Mouse (Mus musculus): Measurements from ENCODE around the gene Ano4.

DNA sequence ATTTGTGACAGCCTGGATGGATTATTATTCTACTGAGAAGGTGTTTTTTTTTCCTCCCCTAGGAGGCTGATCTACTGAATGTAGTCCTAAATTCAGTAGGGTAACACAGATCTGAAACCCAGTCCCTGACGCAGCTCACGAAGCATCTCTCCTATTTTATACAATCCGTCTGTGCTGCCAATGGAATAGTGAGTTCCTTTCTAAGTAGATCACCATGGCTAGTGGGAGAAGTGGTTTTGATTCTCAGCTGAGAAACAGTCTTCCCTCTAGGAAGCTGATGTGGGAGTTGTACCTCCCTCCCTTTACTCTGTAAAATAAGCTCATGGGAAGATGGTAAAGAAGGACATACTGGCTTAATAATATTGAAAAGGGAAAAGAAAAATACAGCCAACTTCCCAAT is 90.8 kb downstream of the Ano4 start:
- no peak for TF ChIP-seq CTCF (conservative IDR thresholded peaks at IDR 0.05; ENCODE audit: low read length)
- no peak for TF ChIP-seq NANOG (IDR thresholded peaks at IDR 0.05; ENCODE audit: borderline replicate concordance, low read length)
- TF ChIP-seq POU5F1 (IDR thresholded peaks at IDR 0.05; ENCODE audit: borderline replicate concordance, low read length), result no peak
